Mouse (Mus musculus) hindlimb bud, embryonic 11.5 days (tissue): ENCODE data around the gene Ndufa13.
"Not testable (repeated sequence)": the region's sequence is repeated elsewhere in the genome, so short reads cannot be mapped to it uniquely, and the experiment has no call there.

ENCODE experiments used
- DNase-seq: peaks from one replicate; pipeline ENCODE4 v3.0.0-alpha.2; 2012; ENCODE audit warnings: low read depth, low spot score; ENCODE audit errors: extremely low spot score

The Ndufa13 gene

GRCm38 (mm10) chr8:69902163-69903062 is at the start of gene Ndufa13, which contains the start of the genes Tssk6 and Yjefn3:
TSS of gene Ndufa13 (minus strand) at chr8:69902558.
TSS of gene Tssk6 (plus strand) at chr8:69902184.
TSS of gene Yjefn3 (minus strand) at chr8:69902712.
- DNase-seq: no peak

GRCm38 (mm10) chr8:69950300-69950699 is 47.9 kb upstream of the Ndufa13 start:
- DNase-seq: no peak

- not testable (repeated sequence) for DNase-seq
Observed at GRCm38 (mm10) chr8:69942495-69942894, 40.1 kb upstream of the Ndufa13 start.

- no peak for DNase-seq
Observed at GRCm38 (mm10) chr8:69940386-69940785, 38.0 kb upstream of the Ndufa13 start.

- peak; percentile 50 for DNase-seq
Observed at GRCm38 (mm10) chr8:69939633-69940032, 37.3 kb upstream of the Ndufa13 start.

GRCm38 (mm10) chr8:69938245-69938982 is 36.1 kb upstream of the Ndufa13 start:
- no peak for DNase-seq

- no peak for DNase-seq
Observed at GRCm38 (mm10) chr8:69937466-69937865, 35.1 kb upstream of the Ndufa13 start.

GRCm38 (mm10) chr8:69936050-69936794 is 33.9 kb upstream of the Ndufa13 start:
- DNase-seq: no peak

- DNase-seq: no peak
Observed at GRCm38 (mm10) chr8:69935431-69935830, 33.1 kb upstream of the Ndufa13 start.

- DNase-seq: no peak
Observed at GRCm38 (mm10) chr8:69934582-69934981, 32.2 kb upstream of the Ndufa13 start.

GRCm38 (mm10) chr8:69933811-69934210 is 31.5 kb upstream of the Ndufa13 start:
- DNase-seq: no peak

- DNase-seq: no peak
Observed at GRCm38 (mm10) chr8:69926901-69927300, 24.5 kb upstream of the Ndufa13 start.

GRCm38 (mm10) chr8:69923986-69924385 is 21.6 kb upstream of the Ndufa13 start:
- no peak for DNase-seq

- no peak for DNase-seq
Observed at GRCm38 (mm10) chr8:69921141-69921540, 18.8 kb upstream of the Ndufa13 start.

GRCm38 (mm10) chr8:69919876-69920662 is 17.7 kb upstream of the Ndufa13 start:
- DNase-seq: no peak

- peak; percentile 89 for DNase-seq
Observed at GRCm38 (mm10) chr8:69919010-69919409, 16.7 kb upstream of the Ndufa13 start.

- no peak for DNase-seq
Observed at GRCm38 (mm10) chr8:69918506-69918905, 16.1 kb upstream of the Ndufa13 start.

GRCm38 (mm10) chr8:69915748-69916147 is 13.4 kb upstream of the Ndufa13 start:
- no peak for DNase-seq

GRCm38 (mm10) chr8:69914526-69914925 is 12.2 kb upstream of the Ndufa13 start:
- DNase-seq: no peak

- no peak for DNase-seq
Observed at GRCm38 (mm10) chr8:69912478-69913074, 10.2 kb upstream of the Ndufa13 start.
